Mouse (Mus musculus): ENCODE results near the gene Olfr700.

- TF ChIP-seq CTCF (IDR thresholded peaks at IDR 0.05; ENCODE audit: borderline replicate concordance, extremely low read depth, insufficient read depth, insufficient read length) (no peak), POLR2A (IDR thresholded peaks at IDR 0.05; ENCODE audit: borderline replicate concordance, extremely low read depth, insufficient read depth, insufficient read length, poor library complexity, severe bottlenecking) (no peak)
Measured at GRCm38 (mm10) chr7:106818414-106818813, 9.8 kb upstream of the Olfr700 start.

Measured in brain, embryonic 14.5 days (tissue).